Comparison of ENCODE assay signal across 1 mouse cellular context in the genomic region with DNA sequence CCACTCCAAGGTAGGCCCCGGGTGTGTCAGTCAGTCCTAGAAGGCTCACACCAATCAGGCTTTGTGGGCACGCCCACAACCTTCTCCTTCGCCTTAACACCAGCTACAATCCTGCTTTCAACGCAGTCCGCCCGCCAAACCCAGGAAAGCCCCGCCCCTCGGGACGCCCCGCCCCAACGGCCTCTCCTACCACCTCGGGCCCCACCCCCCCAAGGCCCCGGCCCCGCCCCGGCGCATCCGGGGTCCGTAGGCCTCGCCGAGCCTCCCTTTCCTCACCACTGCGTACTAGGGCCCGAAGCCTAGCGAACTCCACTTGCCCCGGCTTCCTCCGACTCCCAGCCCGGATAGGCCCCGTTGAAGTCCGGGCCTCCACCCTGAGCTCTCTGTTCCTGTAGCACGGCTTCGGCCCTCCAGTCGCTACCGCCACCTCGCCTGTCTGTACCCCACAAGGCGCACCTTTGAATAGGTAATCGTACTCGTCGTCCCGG.
TF ChIP-seq lines count a peak whose summit lies in the region.

No protein-coding gene starts in this region.

TF ChIP-seq in MEL, 35 proteins besides CTCF, POLR2A, EP300 and RAD21 (continued from another document):
- TF ChIP-seq UBTF (IDR thresholded peaks at IDR 0.05; ENCODE audit: borderline replicate concordance, insufficient read depth, low read depth, low read length) (0 out of 2 replicates have a peak, but pooled peaks have one; percentile 61), ETS1 (IDR thresholded peaks at IDR 0.05; ENCODE audit: low read depth, low read length) (0 out of 2 replicates have a peak, but pooled peaks have one; percentile 22), MYB (IDR thresholded peaks at IDR 0.05; ENCODE audit: low read depth, low read length) (no peak), NELFE (IDR thresholded peaks at IDR 0.05; ENCODE audit: low read depth, low read length) (peak; percentile 66), USF2 (IDR thresholded peaks at IDR 0.05; ENCODE audit: borderline replicate concordance in 1 of 2, insufficient read depth in 1 of 2, low read depth in 1 of 2, low read length in 2 of 2) (no peak), MXI1 (IDR thresholded peaks at IDR 0.05; ENCODE audit: low read depth, low read length) (peak; percentile 56; the same call in 1 of the 2 replicates), GATA1 (IDR thresholded peaks at IDR 0.05; ENCODE audit: low read depth, low read length) (no peak), SIN3A (IDR thresholded peaks at IDR 0.05; ENCODE audit: low read length) (peak; percentile 16)
TF ChIP-seq in MEL: peak in this region for 6.
